Mouse (Mus musculus): ENCODE data around the gene Mrgpra3. TPM values are rescaled to one million over a fixed set of nuclear protein-coding genes. Genes with fewer than 3 reads are reported as not detected.

The Mrgpra3 gene
- not detected for total RNA-seq (2021)
- long read RNA-seq, experiment 1: 0 reads
- long read RNA-seq, experiment 2: 0 reads

- intact Hi-C loops (cut with DNase I): no loop called here
- no peak within 1 kb of the TSS for H3K4me3 ChIP-seq
- no peak within 1 kb of the TSS for H3K27ac ChIP-seq
- DNase-seq: no peak
- TF ChIP-seq CTCF (IDR thresholded peaks at IDR 0.05): no peak
Measured at GRCm38 (mm10) chr7:47601272-47601671, at the start of gene Mrgpra3. Gene Mrgpra3, minus strand, starts transcription at chr7:47601372.

Other genes starting within 250 kb of the Mrgpra3 start
- gene Mrgpra1, start 247.1 kb downstream of the Mrgpra3 start, total RNA-seq (2021): not detected
- not detected for gene Mrgpra2a, start 149.2 kb downstream of the Mrgpra3 start, total RNA-seq (2021)
- gene Mrgpra2b, start 72.5 kb downstream of the Mrgpra3 start, total RNA-seq (2021): not detected

Measured in gastrocnemius, adult 2 months (tissue).